Mouse (Mus musculus): ENCODE data around the gene Esr1.

- TF ChIP-seq CTCF (IDR thresholded peaks at IDR 0.05; ENCODE audit: control insufficient read depth, insufficient read depth, low read length): no peak
- 0 out of 2 replicates have a peak, but pooled peaks have one; percentile 11 for TF ChIP-seq POLR2A (IDR thresholded peaks at IDR 0.05; ENCODE audit: borderline replicate concordance, control insufficient read depth, low read depth, low read length)
Observed at GRCm38 (mm10) chr10:4602466-4602865, 8.9 kb upstream of the Esr1 start.

Data from bone marrow, adult 2 months (tissue).